ENCODE assay signal across 10 mouse cellular contexts in the genomic region with DNA sequence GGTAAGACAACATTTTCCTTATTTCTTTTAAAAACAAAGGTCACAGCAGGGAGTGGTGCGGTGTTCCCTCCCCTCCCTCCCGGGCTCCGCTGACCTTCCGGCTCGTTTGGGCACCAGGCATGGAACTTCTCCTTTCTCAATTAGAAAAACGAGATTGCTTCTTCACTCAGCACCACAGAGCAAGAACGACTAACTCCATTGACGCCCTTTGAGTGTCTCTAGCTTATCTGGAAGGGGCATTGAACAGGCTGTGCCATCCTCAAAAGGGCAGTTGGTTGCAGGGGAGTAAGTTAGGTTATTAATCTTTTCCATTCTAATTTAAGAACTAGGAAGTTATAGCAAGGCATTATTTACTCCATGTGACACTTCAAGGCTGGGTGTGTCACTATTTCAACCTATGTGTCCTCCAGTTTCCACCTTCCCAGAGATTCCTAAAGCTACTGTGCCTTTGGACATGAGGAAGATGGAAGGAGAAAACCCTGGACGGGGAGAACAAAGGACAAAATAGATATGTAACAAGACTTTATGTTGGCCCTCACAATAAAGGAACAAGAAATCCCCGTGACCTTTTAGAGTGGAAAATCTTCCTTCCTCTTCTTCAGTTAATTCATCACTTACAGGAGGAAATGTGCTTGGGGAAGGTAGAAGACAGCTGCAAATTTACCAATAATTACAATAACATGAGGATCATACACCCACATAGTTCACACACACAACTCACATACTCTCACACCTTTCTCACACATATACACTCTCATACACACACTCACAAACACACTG. TPM values are rescaled to one million over a fixed set of nuclear protein-coding genes. Genes with fewer than 3 reads are reported as not detected.
DNase-seq lines count a peak whose midpoint lies in the region; ATAC-seq and TF ChIP-seq lines count a peak whose summit lies in the region.
"Had no signal": no experiment of that assay in that cellular context is flagged by ENCODE, and none has a peak within 500 bp of the region (broad histone marks: within the 10 kb centered on the region; RNA-seq: fewer than 3 reads in every experiment).

No protein-coding gene starts in this region.

- H3K27me3 ChIP-seq in liver, embryonic 14.5 days (ENCODE audit: control insufficient read depth, insufficient read depth, low read length), result no peaks in the 10 kb centered on the region
- H3K27me3 ChIP-seq in liver, embryonic 11.5 days (replicated peaks; ENCODE audit: control insufficient read depth, insufficient read depth, low read length), result no peaks in the 10 kb centered on the region
- no peaks in the 10 kb centered on the region for H3K27me3 ChIP-seq in heart, embryonic 13.5 days (replicated peaks)
- H3K27me3 ChIP-seq in midbrain, embryonic 11.5 days (ENCODE audit: control insufficient read depth, insufficient read depth, low read length), result no peaks in the 10 kb centered on the region
- H3K27me3 ChIP-seq in forebrain, embryonic 13.5 days, result no peaks in the 10 kb centered on the region

- no peak for DNase-seq in gastrocnemius, adult 2 months
- no peak for DNase-seq in gastrocnemius, postnatal 25 days
- no peak for DNase-seq in liver, embryonic 14.5 days (ENCODE audit: low read depth in 3 of 3, low spot score in 3 of 3)
- no peak for DNase-seq in liver, embryonic 11.5 days (ENCODE audit: low spot score)
- no peak for DNase-seq in midbrain, embryonic 11.5 days (ENCODE audit: low spot score, missing footprints)
- DNase-seq: thymus, postnatal 25 days had no signal

- H3K27ac ChIP-seq in gastrocnemius, adult 2 months, result peak overlapping the region; percentile 64
- H3K27ac ChIP-seq in liver, embryonic 14.5 days, result no peak overlapping the region
- no peak overlapping the region; the same call in 1 of the 2 replicates for H3K27ac ChIP-seq in liver, embryonic 11.5 days (ENCODE audit: low read depth, low read length)
- peak overlapping the region; percentile 100 for H3K27ac ChIP-seq in heart, embryonic 13.5 days (replicated peaks)
- no peak overlapping the region for H3K27ac ChIP-seq in midbrain, embryonic 11.5 days (ENCODE audit: low read depth, low read length)
- H3K27ac ChIP-seq in forebrain, embryonic 13.5 days, result no peak overlapping the region
- H3K27ac ChIP-seq: midbrain, embryonic 10.5 days had no signal

- no peak overlapping the region for H3K4me2 ChIP-seq in liver, embryonic 14.5 days (ENCODE audit: low read depth)
- H3K4me2 ChIP-seq in liver, embryonic 11.5 days, result no peak overlapping the region; the same call in 1 of the 2 replicates
- H3K4me2 ChIP-seq in heart, embryonic 13.5 days, result peak overlapping the region; percentile 76
- no peak overlapping the region for H3K4me2 ChIP-seq in midbrain, embryonic 11.5 days
- no peak overlapping the region for H3K4me2 ChIP-seq in forebrain, embryonic 13.5 days

- peaks cover 19% of the 10 kb centered on the region for H3K36me3 ChIP-seq in liver, embryonic 14.5 days (replicated peaks; ENCODE audit: control insufficient read depth, insufficient read depth, low read depth)
- H3K36me3 ChIP-seq in liver, embryonic 11.5 days (ENCODE audit: control insufficient read depth, insufficient read depth, low read length), result peaks cover 13% of the 10 kb centered on the region
- H3K36me3 ChIP-seq in heart, embryonic 13.5 days, result peaks cover 26% of the 10 kb centered on the region
- no peaks in the 10 kb centered on the region for H3K36me3 ChIP-seq in midbrain, embryonic 11.5 days (ENCODE audit: control insufficient read depth, insufficient read depth, low read length)
- H3K36me3 ChIP-seq in forebrain, embryonic 13.5 days (ENCODE audit: poor library complexity, severe bottlenecking), result peaks cover 21% of the 10 kb centered on the region

- peak overlapping the region; percentile 7; the same call in 1 of the 2 replicates for H3K4me3 ChIP-seq in gastrocnemius, adult 2 months
- H3K4me3 ChIP-seq in liver, embryonic 14.5 days (ENCODE audit: insufficient read depth in 1 of 2, low read depth in 2 of 2, low read length in 2 of 2), result no peak overlapping the region
- no peak overlapping the region for H3K4me3 ChIP-seq in liver, embryonic 11.5 days (ENCODE audit: low read depth, low read length)
- H3K4me3 ChIP-seq in heart, embryonic 13.5 days, result peak overlapping the region; percentile 89
- no peak overlapping the region for H3K4me3 ChIP-seq in midbrain, embryonic 11.5 days (ENCODE audit: low read depth, low read length)
- no peak overlapping the region for H3K4me3 ChIP-seq in forebrain, embryonic 13.5 days
- H3K4me3 ChIP-seq: midbrain, embryonic 10.5 days had no signal

- no peak for ATAC-seq in liver, embryonic 14.5 days (ENCODE audit: insufficient read depth)
- no peak for ATAC-seq in liver, embryonic 11.5 days (replicated peaks; ENCODE audit: low FRiP score)
- no peak for ATAC-seq in heart, embryonic 13.5 days (ENCODE audit: extremely low read depth, insufficient number of reproducible peaks, low FRiP score, low TSS enrichment)
- ATAC-seq in monocyte, adult 5-6 weeks (replicated peaks; ENCODE audit: insufficient number of reproducible peaks, low FRiP score, low TSS enrichment, poor library complexity, severe bottlenecking), result peak; percentile 47
- ATAC-seq in midbrain, embryonic 11.5 days (ENCODE audit: low FRiP score), result no peak
- ATAC-seq in forebrain, embryonic 13.5 days, result no peak

- no peak overlapping the region for H3K9ac ChIP-seq in liver, embryonic 14.5 days (replicated peaks)
- no peak overlapping the region for H3K9ac ChIP-seq in liver, embryonic 11.5 days (ENCODE audit: low read depth, low read length)
- H3K9ac ChIP-seq in heart, embryonic 13.5 days, result peak overlapping the region; percentile 99
- no peak overlapping the region for H3K9ac ChIP-seq in midbrain, embryonic 11.5 days (ENCODE audit: low read length)
- H3K9ac ChIP-seq in forebrain, embryonic 13.5 days, result no peak overlapping the region

- 0 out of 2 replicates have a peak, but pooled peaks have one; percentile 9 for TF ChIP-seq EP300 in liver, embryonic 14.5 days (IDR thresholded peaks at IDR 0.05; ENCODE audit: low read depth)

- intact Hi-C loops in gastrocnemius, adult 2 months (cut with DNase I), result no loop called here

- 32% methylated on average over 10 of the region's 10 CpGs for WGBS in liver, embryonic 14.5 days (ENCODE audit: insufficient replicate concordance)
- 41% methylated on average over 10 of the region's 10 CpGs for WGBS in liver, embryonic 11.5 days
- 13% methylated on average over 10 of the region's 10 CpGs for WGBS in heart, embryonic 13.5 days
- WGBS in midbrain, embryonic 11.5 days, result 48% methylated on average over 10 of the region's 10 CpGs
- WGBS in forebrain, embryonic 13.5 days, result 33% methylated on average over 10 of the region's 10 CpGs

- H3K9me3 ChIP-seq in liver, embryonic 14.5 days (ENCODE audit: control insufficient read depth, low read length), result no peaks in the 10 kb centered on the region
- H3K9me3 ChIP-seq in liver, embryonic 11.5 days (ENCODE audit: control insufficient read depth, low read length), result no peaks in the 10 kb centered on the region
- no peaks in the 10 kb centered on the region for H3K9me3 ChIP-seq in heart, embryonic 13.5 days
- no peaks in the 10 kb centered on the region for H3K9me3 ChIP-seq in midbrain, embryonic 11.5 days (ENCODE audit: control insufficient read depth, low read length)
- no peaks in the 10 kb centered on the region for H3K9me3 ChIP-seq in forebrain, embryonic 13.5 days (replicated peaks)
- H3K9me3 ChIP-seq: midbrain, embryonic 10.5 days had no signal

- TF ChIP-seq CTCF in gastrocnemius, adult 2 months (IDR thresholded peaks at IDR 0.05), result no peak
- TF ChIP-seq CTCF in liver, embryonic 14.5 days (IDR thresholded peaks at IDR 0.05; ENCODE audit: low read depth), result no peak

- peaks cover 30 to 44% of the 10 kb centered on the region in 2 experiments for H3K4me1 ChIP-seq in liver, embryonic 14.5 days (replicated peaks; ENCODE audit: control insufficient read depth in 2 of 2, insufficient read depth in 2 of 2, low read length in 1 of 2)
- H3K4me1 ChIP-seq in liver, embryonic 11.5 days (replicated peaks; ENCODE audit: control insufficient read depth, insufficient read depth, low read length), result peaks cover 53% of the 10 kb centered on the region
- H3K4me1 ChIP-seq in heart, embryonic 13.5 days, result peaks cover 100% of the 10 kb centered on the region
- peaks cover 33% of the 10 kb centered on the region for H3K4me1 ChIP-seq in midbrain, embryonic 11.5 days (ENCODE audit: control insufficient read depth, insufficient read depth, low read length)
- H3K4me1 ChIP-seq in forebrain, embryonic 13.5 days, result peaks cover 82% of the 10 kb centered on the region

RNA-seq across cellular contexts. Expression of gene Atp1a1, which starts 7.0 kb away (rescaled TPM):
- total RNA-seq in gastrocnemius, adult 2 months (2021), result 10 to 100 TPM; 80.1 to 81.1 TPM
- total RNA-seq in gastrocnemius, postnatal 25 days (2021), result 10 to 100 TPM; 39.6 to 64.7 TPM
- polyA plus RNA-seq in liver, embryonic 14.5 days (2012; rRNA removed), result 44.0 and 48.4 TPM in 2 replicates
- 54.7 and 62.2 TPM in 2 replicates for polyA plus RNA-seq in liver, embryonic 14.5 days (2014; fragmentation: Nextera tagmentation; extraction: Ambion mirVana)
- 127 and 136 TPM in 2 replicates for polyA plus RNA-seq in liver, embryonic 11.5 days (2014; fragmentation: Nextera tagmentation; extraction: Ambion mirVana)
- polyA plus RNA-seq in heart, embryonic 13.5 days (2015; fragmentation: Nextera tagmentation; extraction: Ambion mirVana), result 243 and 250 TPM in 2 replicates
- 400 to 470 TPM (median 447 TPM) in 3 replicates for total RNA-seq in monocyte, adult 5-6 weeks (2017)
- 81.3 and 87.0 TPM in 2 replicates for polyA plus RNA-seq in midbrain, embryonic 11.5 days (2014; fragmentation: Nextera tagmentation; extraction: Ambion mirVana)
- polyA plus RNA-seq in forebrain, embryonic 13.5 days (2015; fragmentation: Nextera tagmentation; extraction: Ambion mirVana), result 32.5 and 34.0 TPM in 2 replicates

Comparison
In these comparisons a context has a peak if more than half of its experiments do, and no peak if none do; other contexts are left out.
1. H3K27ac ChIP-seq: peak in gastrocnemius, adult 2 months (single experiment) and heart, embryonic 13.5 days (single experiment); none in liver, embryonic 14.5 days (single experiment), liver, embryonic 11.5 days (single experiment), midbrain, embryonic 11.5 days (single experiment) and forebrain, embryonic 13.5 days (single experiment).
2. H3K4me3 ChIP-seq: peak in gastrocnemius, adult 2 months (single experiment) and heart, embryonic 13.5 days (single experiment); none in liver, embryonic 14.5 days (0 of 2), liver, embryonic 11.5 days (single experiment), midbrain, embryonic 11.5 days (single experiment) and forebrain, embryonic 13.5 days (single experiment).